Mouse (Mus musculus) induced T-regulatory cell, adult 2 months (primary cell): Measurements from ENCODE around the gene Akr1b8.
"Not testable (repeated sequence)": the region's sequence is repeated elsewhere in the genome, so short reads cannot be mapped to it uniquely, and the experiment has no call there.

Source experiments
- DNase-seq: peaks from one replicate; pipeline ENCODE4 v3.0.0-alpha.2; 2012; ENCODE audit warnings: low read depth

Gene Akr1b8

DNA sequence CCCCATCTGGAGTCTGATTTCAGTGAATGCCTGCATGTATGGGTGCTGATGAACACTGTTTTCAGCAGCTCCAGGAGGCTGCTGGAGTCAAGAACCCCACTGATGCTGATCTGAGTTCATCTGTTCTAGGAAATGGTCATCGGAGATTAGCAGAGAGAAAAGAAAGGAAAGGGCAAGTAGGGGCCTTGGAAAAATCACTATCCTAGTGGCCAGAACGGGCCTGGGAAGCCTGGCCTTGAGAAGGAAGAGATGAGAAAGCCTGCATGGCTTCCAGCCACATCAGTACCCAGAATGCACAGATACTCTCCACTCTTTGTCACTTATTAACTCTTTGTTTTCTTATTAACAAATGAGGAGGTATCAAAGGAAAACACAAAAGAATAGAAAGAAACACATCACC is 46.8 kb downstream of the Akr1b8 start:
- DNase-seq: no peak

- no peak for DNase-seq
These were observed 52.8 kb downstream of the Akr1b8 start for GRCm38 (mm10) chr6:34406746-34407145.

DNA sequence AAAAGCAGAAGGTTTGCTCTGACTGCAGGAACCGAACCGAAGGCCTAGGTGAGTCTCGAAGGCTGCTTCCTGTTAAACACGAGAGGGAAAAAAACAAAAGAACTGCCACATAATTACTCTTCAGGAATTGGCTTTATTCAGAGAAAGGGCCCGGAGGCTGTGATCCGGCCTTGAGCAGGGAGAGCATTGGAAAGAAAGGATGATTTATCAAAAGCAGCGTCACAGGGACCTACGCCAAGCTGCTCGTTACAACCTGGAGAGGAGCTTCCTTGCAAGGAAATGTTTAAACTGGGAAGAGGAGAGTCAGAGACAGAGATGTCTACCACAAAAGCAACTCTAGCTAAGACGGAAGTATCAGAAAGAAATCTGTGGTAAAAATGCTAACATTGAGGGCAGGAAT is 53.5 kb downstream of the Akr1b8 start:
- DNase-seq: no peak

GRCm38 (mm10) chr6:34412023-34412422 is 58.1 kb downstream of the Akr1b8 start, which contains the start of gene Akr1b7:
Gene Akr1b7 (plus strand): TSS chr6:34412334.
- DNase-seq: no peak

DNA sequence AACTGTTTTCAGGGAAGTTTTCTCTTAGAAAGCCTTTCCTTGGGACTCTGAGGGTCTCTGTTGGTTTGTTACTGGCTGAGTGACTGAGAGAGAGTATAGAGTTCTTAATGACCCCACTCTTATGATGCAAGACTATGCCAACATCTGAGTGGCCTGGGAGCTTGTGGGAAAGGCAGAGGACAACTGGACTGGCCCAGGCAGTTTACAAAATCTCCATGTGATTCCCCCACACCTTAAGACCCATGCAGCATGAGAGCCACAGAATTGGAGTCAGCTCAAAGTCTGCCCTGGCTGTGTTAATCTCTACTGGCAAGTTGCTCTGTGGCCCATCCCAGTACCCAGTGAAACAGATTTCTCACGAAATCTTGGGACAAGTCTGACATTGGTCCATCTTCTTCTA is 58.8 kb downstream of the Akr1b8 start:
- DNase-seq: no peak

DNA sequence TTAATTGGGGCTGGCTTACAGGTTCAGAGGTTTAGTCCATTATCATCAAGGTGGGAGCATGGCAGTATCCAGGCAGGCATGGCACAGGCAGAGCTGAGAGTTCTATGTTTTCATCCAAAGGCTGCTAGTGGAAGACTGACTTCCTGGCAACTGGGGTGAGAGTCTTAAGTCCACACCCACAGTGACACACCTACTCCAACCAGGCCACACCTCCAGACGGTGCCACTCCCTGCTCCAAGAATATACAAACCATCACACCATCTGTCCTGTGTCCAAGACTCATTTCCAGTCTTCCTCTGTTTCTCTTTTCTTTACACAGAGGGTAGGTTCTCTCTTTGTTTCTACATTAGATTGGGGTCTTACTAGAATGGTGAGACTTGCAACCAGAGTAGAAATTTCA is 59.5 kb downstream of the Akr1b8 start:
- not testable (repeated sequence) for DNase-seq

DNA sequence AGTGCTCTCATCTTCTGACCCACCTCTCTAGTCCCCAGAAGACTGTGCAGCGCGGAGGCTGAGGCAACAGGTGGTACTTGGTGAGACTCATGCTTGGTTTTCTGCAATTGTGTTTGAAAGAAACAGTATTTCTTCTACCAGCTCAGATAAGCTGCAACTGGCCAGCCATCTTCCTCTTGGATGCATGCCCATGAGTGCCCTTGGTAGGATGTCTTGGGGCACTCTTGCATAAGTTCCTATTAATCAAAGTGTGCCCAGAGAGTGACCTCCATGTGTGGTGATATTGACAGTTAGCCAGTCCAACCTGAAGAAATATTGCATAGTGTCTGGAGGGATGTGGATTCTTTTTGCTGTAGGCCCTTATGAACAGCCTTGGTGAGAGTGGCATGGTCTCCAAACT is 62.6 kb downstream of the Akr1b8 start:
- DNase-seq: no peak
